Mouse (Mus musculus): ENCODE measurements around the gene Phf20. TPM values are rescaled to one million over a fixed set of nuclear protein-coding genes. Genes with fewer than 3 reads are reported as not detected.
"Not testable (repeated sequence)": the region's sequence is repeated elsewhere in the genome, so short reads cannot be mapped to it uniquely, and the experiment has no call there.

Gene Phf20
- polyA plus RNA-seq, 1 experiment from 2014 or later = 51.6 TPM

DNA sequence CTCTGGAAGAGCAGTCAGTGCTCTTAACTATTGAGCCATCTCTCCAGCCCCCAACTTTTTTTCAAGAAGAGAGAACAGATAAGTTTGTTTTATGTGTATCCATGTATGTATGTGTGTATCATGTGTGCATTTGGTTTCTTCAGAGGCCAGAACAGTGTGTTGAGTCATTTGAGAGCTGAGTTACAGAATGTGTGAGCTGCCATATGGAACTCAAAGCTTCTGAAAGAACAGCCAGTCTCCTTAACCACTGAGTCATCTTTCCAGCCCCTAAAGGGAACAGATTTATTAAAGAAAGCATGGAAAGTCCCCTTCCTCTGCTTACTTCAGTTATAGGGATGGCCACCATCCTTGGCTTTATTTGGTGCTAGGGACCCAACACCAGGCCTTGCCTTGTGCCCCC lies 25.8 kb downstream of the Phf20 start:
- Histone ChIP-seq H3K9me3 (no peaks in the 10 kb centered on the region), H3K4me1 (peaks cover 5% of the 10 kb centered on the region; the same call in 1 of the 2 replicates), H3K36me3 (peaks cover 45% of the 10 kb centered on the region), H3K4me3 (no peak overlapping the region), H3K27me3 (ENCODE audit: insufficient read depth, poor library complexity, severe bottlenecking) (no peaks in the 10 kb centered on the region), H3K27ac (no peak overlapping the region)
- DNase-seq (ENCODE audit: low spot score) = no peak

DNA sequence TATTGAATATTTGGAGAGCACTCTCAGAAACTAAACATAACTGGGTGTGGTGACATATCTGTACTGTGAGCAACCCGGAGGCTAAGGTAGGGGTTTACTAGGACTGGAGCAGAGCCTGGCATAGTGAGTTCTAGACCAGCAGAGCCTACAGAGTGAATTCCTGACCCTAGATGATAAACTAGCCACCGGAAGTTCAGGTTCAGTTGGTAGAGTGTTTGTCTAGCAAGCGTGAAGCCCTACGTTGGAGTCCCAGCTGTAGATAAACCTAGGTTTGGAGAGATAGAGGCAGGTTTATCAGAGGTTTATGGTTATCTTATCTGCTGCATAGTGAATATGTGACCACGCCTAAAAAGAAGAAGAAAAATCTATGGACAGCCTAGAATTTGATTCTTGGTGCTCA lies 27.8 kb downstream of the Phf20 start:
- Histone ChIP-seq H3K27ac (no peak overlapping the region), H3K9me3 (no peaks in the 10 kb centered on the region), H3K36me3 (peaks cover 54% of the 10 kb centered on the region), H3K4me3 (no peak overlapping the region), H3K27me3 (ENCODE audit: insufficient read depth, poor library complexity, severe bottlenecking) (no peaks in the 10 kb centered on the region), H3K4me1 (peaks cover 5% of the 10 kb centered on the region; the same call in 1 of the 2 replicates)
- DNase-seq (ENCODE audit: low spot score) = no peak
- 70% methylated on average over 5 of the region's 5 CpGs for WGBS

DNA sequence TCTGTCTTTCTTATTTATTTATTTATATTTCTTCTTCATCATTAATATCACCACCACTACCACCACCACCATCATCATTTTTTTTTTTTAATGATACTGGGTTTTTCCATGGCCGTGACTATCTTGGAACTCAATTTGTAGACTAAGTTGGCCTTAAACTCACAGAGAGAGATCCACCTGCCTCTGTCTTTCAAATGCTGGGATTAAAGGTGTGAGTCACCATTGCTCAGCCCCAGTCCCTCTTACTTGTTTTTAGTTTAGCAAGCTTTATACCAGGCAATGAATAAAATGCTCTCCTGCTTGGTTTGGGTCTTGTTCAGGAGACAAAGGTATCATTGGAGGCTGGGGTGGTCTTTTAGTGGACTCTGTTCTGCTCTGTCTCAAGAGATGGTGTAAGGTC lies 31.4 kb downstream of the Phf20 start:
- 95% methylated on average over 1 of the region's 1 CpGs for WGBS
- Histone ChIP-seq H3K4me1 (peaks cover 5% of the 10 kb centered on the region; the same call in 1 of the 2 replicates), H3K9me3 (no peaks in the 10 kb centered on the region), H3K27me3 (ENCODE audit: insufficient read depth, poor library complexity, severe bottlenecking) (no peaks in the 10 kb centered on the region), H3K27ac (no peak overlapping the region), H3K4me3 (no peak overlapping the region), H3K36me3 (peaks cover 72% of the 10 kb centered on the region)
- no peak for DNase-seq (ENCODE audit: low spot score)

DNA sequence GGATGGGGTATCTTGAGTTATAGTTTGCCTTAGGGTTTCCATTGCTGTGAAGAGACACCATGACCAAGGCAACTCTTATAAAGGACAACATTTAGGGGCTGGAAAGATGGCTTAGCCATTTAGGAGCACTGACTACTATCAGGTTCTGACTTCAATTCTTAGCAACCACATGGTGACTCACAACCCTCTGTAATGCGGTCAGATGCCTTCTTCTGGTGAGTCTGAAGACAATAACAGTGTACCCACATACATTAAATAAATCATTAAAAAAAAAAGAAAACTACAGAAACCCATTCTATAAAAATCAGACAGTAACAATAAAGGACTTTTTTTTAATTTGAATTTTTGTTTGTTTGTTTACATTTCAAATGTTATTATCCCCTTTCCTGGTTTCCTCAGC lies 32.9 kb downstream of the Phf20 start:
- DNase-seq (ENCODE audit: low spot score) = no peak
- no peak overlapping the region for H3K4me3 ChIP-seq
- peaks cover 75% of the 10 kb centered on the region for H3K36me3 ChIP-seq
- no peak overlapping the region for H3K27ac ChIP-seq
- H3K27me3 ChIP-seq (ENCODE audit: insufficient read depth, poor library complexity, severe bottlenecking) = no peaks in the 10 kb centered on the region
- no peaks in the 10 kb centered on the region for H3K4me1 ChIP-seq
- 97% methylated on average over 1 of the region's 1 CpGs for WGBS
- no peaks in the 10 kb centered on the region for H3K9me3 ChIP-seq

GRCm38 (mm10) chr2:156231340-156231739 lies 35.1 kb downstream of the Phf20 start:
- Histone ChIP-seq H3K9me3 (no peaks in the 10 kb centered on the region), H3K4me1 (no peaks in the 10 kb centered on the region), H3K27ac (no peak overlapping the region), H3K4me3 (no peak overlapping the region), H3K27me3 (ENCODE audit: insufficient read depth, poor library complexity, severe bottlenecking) (no peaks in the 10 kb centered on the region), H3K36me3 (peaks cover 74% of the 10 kb centered on the region)
- no peak for DNase-seq (ENCODE audit: low spot score)

GRCm38 (mm10) chr2:156233275-156233948 lies 37.1 kb downstream of the Phf20 start:
- Histone ChIP-seq H3K9me3 (no peaks in the 10 kb centered on the region), H3K4me1 (no peaks in the 10 kb centered on the region), H3K4me3 (no peak overlapping the region), H3K27ac (no peak overlapping the region), H3K36me3 (peaks cover 73% of the 10 kb centered on the region), H3K27me3 (ENCODE audit: insufficient read depth, poor library complexity, severe bottlenecking) (no peaks in the 10 kb centered on the region)
- DNase-seq (ENCODE audit: low spot score) = no peak
- WGBS = 83% methylated on average over 3 of the region's 3 CpGs

- DNase-seq (ENCODE audit: low spot score); H3K9me3 ChIP-seq; H3K27me3 ChIP-seq (ENCODE audit: insufficient read depth, poor library complexity, severe bottlenecking); H3K27ac ChIP-seq; H3K4me1 ChIP-seq; H3K4me3 ChIP-seq: not testable (repeated sequence)
- WGBS = 81% methylated on average over 2 of the region's 2 CpGs
- H3K36me3 ChIP-seq = peaks cover 67% of the 10 kb centered on the region
These were observed 37.8 kb downstream of the Phf20 start for GRCm38 (mm10) chr2:156234016-156234415.

DNA sequence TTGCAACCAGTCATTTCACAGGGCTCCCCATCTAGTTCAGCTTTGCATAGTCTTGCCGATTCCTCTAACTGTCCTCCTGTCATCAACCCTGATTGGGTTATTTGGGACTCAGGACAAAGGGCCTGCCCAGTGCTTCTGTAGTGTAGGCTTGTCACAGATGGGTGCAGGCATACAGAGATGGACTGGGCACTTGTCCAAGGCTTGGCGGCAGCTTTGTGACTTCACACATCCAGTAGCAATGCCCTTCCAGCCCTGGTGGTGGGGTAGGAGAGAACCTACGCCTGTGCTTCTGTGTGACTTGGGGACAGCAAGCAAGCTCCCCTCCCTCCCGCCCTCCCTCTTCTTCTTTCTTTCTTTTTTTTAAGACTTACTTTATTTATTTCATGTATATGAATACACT lies 39.6 kb downstream of the Phf20 start:
- 94% methylated on average over 4 of the region's 4 CpGs for WGBS
- Histone ChIP-seq H3K4me3 (no peak overlapping the region), H3K4me1 (no peaks in the 10 kb centered on the region), H3K27ac (no peak overlapping the region), H3K36me3 (peaks cover 71% of the 10 kb centered on the region), H3K27me3 (ENCODE audit: insufficient read depth, poor library complexity, severe bottlenecking) (no peaks in the 10 kb centered on the region), H3K9me3 (no peaks in the 10 kb centered on the region)
- no peak for DNase-seq (ENCODE audit: low spot score)

GRCm38 (mm10) chr2:156241662-156242061 lies 45.4 kb downstream of the Phf20 start:
- no peak overlapping the region for H3K27ac ChIP-seq
- WGBS = 84% methylated on average over 2 of the region's 2 CpGs
- DNase-seq (ENCODE audit: low spot score) = no peak
- no peaks in the 10 kb centered on the region for H3K9me3 ChIP-seq
- H3K36me3 ChIP-seq = peaks cover 48% of the 10 kb centered on the region
- H3K4me3 ChIP-seq = no peak overlapping the region
- no peaks in the 10 kb centered on the region for H3K4me1 ChIP-seq
- H3K27me3 ChIP-seq (ENCODE audit: insufficient read depth, poor library complexity, severe bottlenecking) = no peaks in the 10 kb centered on the region

DNA sequence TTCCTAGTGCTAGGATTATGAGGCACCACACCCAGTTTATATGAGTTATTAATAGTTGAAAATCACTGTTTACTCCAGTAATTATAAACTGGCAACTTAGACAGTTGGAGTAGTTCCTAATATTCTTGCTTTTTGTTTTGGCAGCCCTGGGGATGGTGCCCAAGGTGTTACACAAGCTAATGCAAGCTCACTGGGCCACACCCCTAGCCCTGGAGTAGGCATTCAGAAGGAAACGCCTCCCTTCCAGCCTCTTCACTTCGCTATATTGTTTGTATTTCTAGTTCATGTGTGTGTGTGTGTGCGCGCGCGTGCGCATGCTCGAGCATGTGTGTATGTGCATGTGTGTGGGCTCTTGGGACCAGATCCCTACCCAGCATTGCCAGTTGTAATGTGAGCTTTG lies 46.7 kb downstream of the Phf20 start:
- peaks cover 52% of the 10 kb centered on the region for H3K36me3 ChIP-seq
- H3K4me1 ChIP-seq = no peaks in the 10 kb centered on the region
- 94% methylated on average over 8 of the region's 8 CpGs for WGBS

GRCm38 (mm10) chr2:156247599-156247998 lies 51.3 kb downstream of the Phf20 start:
- no peak overlapping the region for H3K27ac ChIP-seq
- no peaks in the 10 kb centered on the region for H3K27me3 ChIP-seq (ENCODE audit: insufficient read depth, poor library complexity, severe bottlenecking)
- H3K9me3 ChIP-seq = no peaks in the 10 kb centered on the region
- no peaks in the 10 kb centered on the region for H3K4me1 ChIP-seq
- no peak for DNase-seq (ENCODE audit: low spot score)
- H3K4me3 ChIP-seq = no peak overlapping the region
- peaks cover 56% of the 10 kb centered on the region for H3K36me3 ChIP-seq

More for the DNA sequence above, 46.7 kb downstream of the Phf20 start:
- no peak overlapping the region for H3K4me3 ChIP-seq
- no peaks in the 10 kb centered on the region for H3K27me3 ChIP-seq (ENCODE audit: insufficient read depth, poor library complexity, severe bottlenecking)
- no peak for DNase-seq (ENCODE audit: low spot score)
- no peak overlapping the region for H3K27ac ChIP-seq
- H3K9me3 ChIP-seq = no peaks in the 10 kb centered on the region

DNA sequence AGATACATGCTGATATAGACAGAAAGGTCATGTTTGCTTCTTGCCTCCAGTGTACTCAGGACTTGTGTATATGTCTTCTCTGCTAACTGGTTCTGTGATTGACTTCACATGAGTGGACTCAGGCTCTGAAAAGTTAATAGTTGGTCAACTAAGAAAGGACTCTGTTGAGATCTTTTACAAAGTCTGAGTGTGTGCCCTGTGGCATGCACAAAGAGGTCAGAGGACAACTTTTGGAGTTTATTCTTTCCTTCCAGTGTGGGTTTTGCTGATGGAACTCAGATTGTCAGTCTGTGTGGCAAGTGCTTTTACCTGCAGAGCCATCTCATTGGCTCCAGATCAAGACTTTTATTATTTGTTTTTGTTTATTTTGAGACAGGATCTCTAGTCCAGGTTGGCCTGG lies 54.5 kb downstream of the Phf20 start:
- H3K4me3 ChIP-seq = no peak overlapping the region
- H3K27me3 ChIP-seq (ENCODE audit: insufficient read depth, poor library complexity, severe bottlenecking) = no peaks in the 10 kb centered on the region
- H3K9me3 ChIP-seq = no peaks in the 10 kb centered on the region
- H3K27ac ChIP-seq = no peak overlapping the region
- H3K36me3 ChIP-seq = peaks cover 73% of the 10 kb centered on the region
- DNase-seq (ENCODE audit: low spot score) = no peak
- no peaks in the 10 kb centered on the region for H3K4me1 ChIP-seq

- no peaks in the 10 kb centered on the region for H3K27me3 ChIP-seq (ENCODE audit: insufficient read depth, poor library complexity, severe bottlenecking)
- no peak overlapping the region for H3K27ac ChIP-seq
- no peaks in the 10 kb centered on the region for H3K4me1 ChIP-seq
- no peak for DNase-seq (ENCODE audit: low spot score)
- H3K4me3 ChIP-seq = no peak overlapping the region
- H3K9me3 ChIP-seq = no peaks in the 10 kb centered on the region
- H3K36me3 ChIP-seq = peaks cover 76% of the 10 kb centered on the region
- WGBS = 87% methylated on average over 1 of the region's 1 CpGs
These were observed 55.0 kb downstream of the Phf20 start for GRCm38 (mm10) chr2:156251291-156251690.

GRCm38 (mm10) chr2:156257051-156257450 lies 60.8 kb downstream of the Phf20 start:
- H3K9me3 ChIP-seq = no peaks in the 10 kb centered on the region
- peaks cover 21% of the 10 kb centered on the region; the same call in 1 of the 2 replicates for H3K4me1 ChIP-seq
- WGBS = 37% methylated on average over 2 of the region's 2 CpGs
- H3K27ac ChIP-seq = 0 out of 2 replicates have a peak overlapping the region, but pooled peaks have one; percentile 18
- H3K27me3 ChIP-seq (ENCODE audit: insufficient read depth, poor library complexity, severe bottlenecking) = no peaks in the 10 kb centered on the region
- no peak for DNase-seq (ENCODE audit: low spot score)
- H3K4me3 ChIP-seq = no peak overlapping the region
- H3K36me3 ChIP-seq = peaks cover 76% of the 10 kb centered on the region

All from heart, embryonic 10.5 days (tissue).